Mouse (Mus musculus) CD4-positive helper T cell, adult 2 months (primary cell): ENCODE measurements around the gene Gm1140.
"Not testable (repeated sequence)": the region's sequence is repeated elsewhere in the genome, so short reads cannot be mapped to it uniquely, and the experiment has no call there.

Experiments used
- DNase-seq: peaks from one replicate; pipeline ENCODE4 v3.0.0-alpha.2; 2012; ENCODE audit warnings: low read depth, missing footprints, low spot score

Gm1140 gene

DNA sequence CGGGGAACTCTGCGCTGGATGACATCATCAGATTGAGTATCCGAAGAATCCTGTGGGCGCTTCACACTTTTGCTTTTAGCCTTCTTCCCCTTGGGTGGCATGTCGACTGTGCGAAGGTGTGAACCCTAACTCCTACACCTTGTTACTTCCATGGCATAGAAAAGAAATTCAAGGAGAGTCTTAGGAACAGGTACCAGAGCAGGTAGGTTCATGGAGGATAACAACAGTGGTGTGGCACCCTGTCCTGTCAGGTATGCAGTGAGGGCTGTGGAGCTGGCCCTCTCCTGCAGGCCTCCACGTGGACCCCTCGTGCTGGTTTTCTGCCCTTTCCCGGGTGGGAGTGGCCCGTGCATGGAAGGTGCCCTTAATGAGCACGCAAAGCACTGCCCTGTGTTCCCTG is at the start of gene Gm1140:
Gm1140 (minus strand) TSS at position 101 of the 400 bp plus-strand sequence.
- DNase-seq, result not testable (repeated sequence)

DNA sequence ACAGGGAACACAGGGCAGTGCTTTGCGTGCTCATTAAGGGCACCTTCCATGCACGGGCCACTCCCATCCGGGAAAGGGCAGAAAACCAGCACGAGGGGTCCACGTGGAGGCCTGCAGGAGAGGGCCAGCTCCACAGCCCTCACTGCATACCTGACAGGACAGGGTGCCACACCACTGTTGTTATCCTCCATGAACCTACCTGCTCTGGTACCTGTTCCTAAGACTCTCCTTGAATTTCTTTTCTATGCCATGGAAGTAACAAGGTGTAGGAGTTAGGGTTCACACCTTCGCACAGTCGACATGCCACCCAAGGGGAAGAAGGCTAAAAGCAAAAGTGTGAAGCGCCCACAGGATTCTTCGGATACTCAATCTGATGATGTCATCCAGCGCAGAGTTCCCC is 2.0 kb upstream of the Gm1140 start, which contains the start of gene Gm14692:
Gm14692 (plus strand) TSS at position 301 of the 400 bp plus-strand sequence.
- not testable (repeated sequence) for DNase-seq
